Mouse (Mus musculus) liver, embryonic 14.5 days (tissue): ENCODE results near the gene Cldnd2.
A peak's percentile ranks its signal among the peaks of the same experiment; 100 is the strongest.

Experiments
- CTCF ChIP-seq: IDR thresholded peaks from 2 replicates; pipeline ENCODE4 v1.5.1; 2016; ENCODE audit warnings: antibody characterized with exemption, low read depth, control low read depth
- EP300 ChIP-seq: IDR thresholded peaks from 2 replicates; pipeline ENCODE4 v1.6.1; 2016; ENCODE audit warnings: antibody characterized with exemption, low read depth

DNA sequence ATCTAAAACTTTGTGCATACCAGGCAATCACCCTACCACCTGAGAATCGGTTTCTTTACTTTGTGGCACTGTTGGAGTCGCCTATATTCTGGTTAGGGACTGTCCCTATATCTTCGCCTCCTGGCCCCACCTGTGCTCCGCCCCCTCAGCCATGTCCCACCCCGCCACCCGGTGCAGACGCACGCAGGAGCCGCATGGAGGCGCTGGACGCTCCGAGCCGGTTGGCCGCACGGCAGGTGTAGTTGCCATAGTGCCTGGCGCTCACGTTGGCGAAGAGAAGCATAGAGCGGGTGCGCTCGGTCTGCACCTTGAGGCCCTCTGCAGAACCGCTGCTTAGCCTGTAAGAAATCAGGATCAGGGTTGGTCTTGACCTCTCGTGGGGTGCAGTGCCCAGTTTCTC is 35.1 kb downstream of the Cldnd2 start:
- TF ChIP-seq CTCF: 0 out of 2 replicates have a peak, but pooled peaks have one; percentile 34
- no peak for TF ChIP-seq EP300
